ENCODE assay signal across 8 mouse cellular contexts in genomic region chr7:34655086-34655839, GRCm38 (mm10). TPM values are rescaled to one million over a fixed set of nuclear protein-coding genes. Genes with fewer than 3 reads are reported as not detected.
DNase-seq lines count a peak whose midpoint lies in the region; ATAC-seq and TF ChIP-seq lines count a peak whose summit lies in the region.

No protein-coding gene starts in this region.

- ATAC-seq in heart, embryonic 14.5 days (ENCODE audit: insufficient number of reproducible peaks, insufficient read depth, low FRiP score, low read depth): peak; percentile 67
- ATAC-seq in liver, embryonic 12.5 days: no peak
- peak; percentile 73 for ATAC-seq in neural tube, embryonic 12.5 days (ENCODE audit: low FRiP score, low read depth)

- under 1% methylated on average over 62 of the region's 74 CpGs for WGBS in forebrain, embryonic 10.5 days
- under 1% methylated on average over 46 of the region's 74 CpGs for WGBS in heart, embryonic 14.5 days
- under 1% methylated on average over 64 of the region's 74 CpGs for WGBS in liver, embryonic 12.5 days (ENCODE audit: insufficient replicate concordance)
- WGBS in neural tube, embryonic 12.5 days: under 1% methylated on average over 66 of the region's 74 CpGs

- H3K9me3 ChIP-seq in forebrain, embryonic 10.5 days: no peaks in the 10 kb centered on the region
- H3K9me3 ChIP-seq in heart, embryonic 14.5 days (ENCODE audit: control insufficient read depth, low read length): no peaks in the 10 kb centered on the region
- no peaks in the 10 kb centered on the region for H3K9me3 ChIP-seq in liver, embryonic 12.5 days (replicated peaks)
- H3K9me3 ChIP-seq in neural tube, embryonic 12.5 days: no peaks in the 10 kb centered on the region

- H3K27ac ChIP-seq in forebrain, embryonic 10.5 days: peak overlapping the region; percentile 97
- H3K27ac ChIP-seq in heart, embryonic 14.5 days (replicated peaks in 1 of 2; ENCODE audit: control insufficient read depth in 1 of 2, insufficient read depth in 1 of 2, low read depth in 2 of 2, low read length in 2 of 2): peak overlapping the region; percentile 83 to 85
- H3K27ac ChIP-seq in liver, embryonic 12.5 days: peak overlapping the region; percentile 72
- peak overlapping the region; percentile 99 for H3K27ac ChIP-seq in neural tube, embryonic 12.5 days
- peak overlapping the region; percentile 73 for H3K27ac ChIP-seq in testis, adult 2 months (ENCODE audit: control insufficient read depth, insufficient read depth, low read depth, low read length)

- peaks cover 56% of the 10 kb centered on the region for H3K4me1 ChIP-seq in forebrain, embryonic 10.5 days
- H3K4me1 ChIP-seq in heart, embryonic 14.5 days (ENCODE audit: control insufficient read depth in 2 of 2, insufficient read depth in 2 of 2, low read length in 2 of 2): 0 out of 4 replicates have a peak, but pooled peaks cover 0 to 3% of the 10 kb centered on the region in 2 experiments
- 0 out of 2 replicates have a peak, but pooled peaks cover 4% of the 10 kb centered on the region for H3K4me1 ChIP-seq in liver, embryonic 12.5 days
- H3K4me1 ChIP-seq in neural tube, embryonic 12.5 days: peaks cover 25% of the 10 kb centered on the region
- peaks cover 19% of the 10 kb centered on the region for H3K4me1 ChIP-seq in testis, adult 2 months (ENCODE audit: control insufficient read depth, insufficient read depth, low read length)

- peak; percentile 38 for TF ChIP-seq CTCF in testis, adult 2 months (IDR thresholded peaks at IDR 0.05; ENCODE audit: control insufficient read depth, insufficient read depth, insufficient replicate concordance, low read depth, low read length)

- H3K27me3 ChIP-seq in forebrain, embryonic 10.5 days (ENCODE audit: poor library complexity, severe bottlenecking): 0 out of 2 replicates have a peak, but pooled peaks cover 4% of the 10 kb centered on the region
- H3K27me3 ChIP-seq in heart, embryonic 14.5 days (ENCODE audit: control insufficient read depth, insufficient read depth, low read length): peaks cover 6% of the 10 kb centered on the region; the same call in 1 of the 2 replicates
- H3K27me3 ChIP-seq in liver, embryonic 12.5 days (replicated peaks): peaks cover 74% of the 10 kb centered on the region
- no peaks in the 10 kb centered on the region for H3K27me3 ChIP-seq in neural tube, embryonic 12.5 days (replicated peaks)
- no peaks in the 10 kb centered on the region; the same call in 1 of the 2 replicates for H3K27me3 ChIP-seq in testis, adult 2 months (ENCODE audit: control insufficient read depth, insufficient read depth, low read length)

- peak overlapping the region; percentile 68 for H3K4me3 ChIP-seq in forebrain, embryonic 10.5 days
- H3K4me3 ChIP-seq in heart, embryonic 14.5 days (ENCODE audit: control insufficient read depth in 1 of 2, insufficient read depth in 1 of 2, low read depth in 1 of 2, low read length in 2 of 2): peak overlapping the region; percentile 77 to 80
- H3K4me3 ChIP-seq in liver, embryonic 12.5 days: peak overlapping the region; percentile 58
- peak overlapping the region; percentile 79 for H3K4me3 ChIP-seq in neural tube, embryonic 12.5 days
- peak overlapping the region; percentile 87 for H3K4me3 ChIP-seq in testis, adult 2 months (ENCODE audit: control insufficient read depth, low read depth, low read length)

- peaks cover 16% of the 10 kb centered on the region for H3K36me3 ChIP-seq in forebrain, embryonic 10.5 days (replicated peaks)
- H3K36me3 ChIP-seq in heart, embryonic 14.5 days (ENCODE audit: control insufficient read depth, insufficient read depth, low read length): no peaks in the 10 kb centered on the region
- no peaks in the 10 kb centered on the region for H3K36me3 ChIP-seq in liver, embryonic 12.5 days
- H3K36me3 ChIP-seq in neural tube, embryonic 12.5 days: no peaks in the 10 kb centered on the region
- no peaks in the 10 kb centered on the region for H3K36me3 ChIP-seq in testis, adult 2 months (ENCODE audit: control insufficient read depth, insufficient read depth, low read length)

- peak overlapping the region; percentile 98 for H3K4me2 ChIP-seq in heart, embryonic 14.5 days (ENCODE audit: low read length)
- H3K4me2 ChIP-seq in liver, embryonic 12.5 days: peak overlapping the region; percentile 68
- peak overlapping the region; percentile 92 for H3K4me2 ChIP-seq in neural tube, embryonic 12.5 days (replicated peaks)

- no peak for TF ChIP-seq POLR2A in testis, adult 2 months (IDR thresholded peaks at IDR 0.05; ENCODE audit: control insufficient read depth, low read depth, low read length)

- peak; percentile 83 for DNase-seq in 3T3-L1 (ENCODE audit: low read depth, low spot score)
- peak; percentile 95 for DNase-seq in brain, adult 2 months (ENCODE audit: low read depth, low spot score)
- DNase-seq in forebrain, embryonic 10.5 days (ENCODE audit: extremely low spot score, low spot score): peak; percentile 94
- DNase-seq in kidney, postnatal 10 days: peak; percentile 97

- H3K9ac ChIP-seq in heart, embryonic 14.5 days (ENCODE audit: low read length): peak overlapping the region; percentile 79
- peak overlapping the region; percentile 65 for H3K9ac ChIP-seq in liver, embryonic 12.5 days
- peak overlapping the region; percentile 97 for H3K9ac ChIP-seq in neural tube, embryonic 12.5 days

RNA-seq across cellular contexts. Expression of gene Kctd15, which starts 1.3 kb away (rescaled TPM):
- polyA plus RNA-seq in forebrain, embryonic 10.5 days (2016; fragmentation: Nextera tagmentation; extraction: Ambion mirVana): 57.1 and 61.0 TPM in 2 replicates
- 1.6 and 1.7 TPM in 2 replicates for polyA plus RNA-seq in heart, embryonic 14.5 days (2014; fragmentation: Nextera tagmentation; extraction: Ambion mirVana)
- polyA plus RNA-seq in liver, embryonic 12.5 days (2016; fragmentation: Nextera tagmentation; extraction: Ambion mirVana): 2.2 and 2.7 TPM in 2 replicates
- 41.9 and 44.7 TPM in 2 replicates for polyA plus RNA-seq in neural tube, embryonic 12.5 days (2016; fragmentation: Nextera tagmentation; extraction: Ambion mirVana)
- polyA plus RNA-seq in testis, adult 2 months (2012; rRNA removed): 2.6 and 3.3 TPM in 2 replicates
